Mouse (Mus musculus) layer of hippocampus, postnatal 10 days (tissue): ENCODE results near the gene Rilpl1. TPM values are rescaled to one million over a fixed set of nuclear protein-coding genes. Genes with fewer than 3 reads are reported as not detected.
"Not testable (repeated sequence)": the region's sequence is repeated elsewhere in the genome, so short reads cannot be mapped to it uniquely, and the experiment has no call there.

Experiments
- DNase-seq, 2 experiments: peaks; one replicate each; pipeline ENCODE4 v3.0.0; 2021; ENCODE audit warnings: low spot score in 2 of 2
- long read RNA-seq: library from polyadenylated mRNA; stranded (forward); transcript quantifications from one replicate; pipeline ENCODE4 v2.0.0, GENCODE M21; 2023
- total RNA-seq, 2 experiments: library from RNA; stranded (reverse); gene quantifications; 2 replicates each; pipeline ENCODE4 v1.2.3; 2021

Gene Rilpl1
- 10 to 100 TPM; 28.9 to 31.0 TPM for total RNA-seq
- long read RNA-seq, transcript Rilpl1-201 (7 exons, 2,249 nt) = major isoform, 26 of 30 reads
- long read RNA-seq, partial matches to known transcripts = 1 of 30 reads
- long read RNA-seq, other reads (novel, unspliced or antisense) = 3 of 30 reads

- DNase-seq = peak; percentile 76 to 88
Measured at GRCm38 (mm10) chr5:124530655-124531582, at the start of gene Rilpl1. Rilpl1 (minus strand) TSS chr5:124531391.

GRCm38 (mm10) chr5:124578633-124579317, 47.6 kb upstream of the Rilpl1 start, which contains the start of the genes Eif2b1 and Gtf2h3:
Eif2b1 (minus strand) TSS chr5:124579131.
Gtf2h3 (plus strand) TSS chr5:124579140.
- peak; percentile 94 to 95 for DNase-seq

GRCm38 (mm10) chr5:124575467-124575866, 44.3 kb upstream of the Rilpl1 start:
- no peak for DNase-seq

GRCm38 (mm10) chr5:124571068-124571467, 39.9 kb upstream of the Rilpl1 start:
- DNase-seq = peak; percentile 13 to 45

GRCm38 (mm10) chr5:124555145-124555544, 24.0 kb upstream of the Rilpl1 start:
- DNase-seq = no peak

GRCm38 (mm10) chr5:124553607-124554006, 22.4 kb upstream of the Rilpl1 start:
- no peak for DNase-seq

- DNase-seq = peak; percentile 91 to 93
Measured at GRCm38 (mm10) chr5:124552558-124553307, 21.5 kb upstream of the Rilpl1 start, which contains the start of gene Ddx55. Ddx55 (plus strand) TSS chr5:124552864.

- DNase-seq = no peak
Measured at GRCm38 (mm10) chr5:124552094-124552472, 20.9 kb upstream of the Rilpl1 start.

- not testable (repeated sequence) for DNase-seq
Measured at GRCm38 (mm10) chr5:124551349-124552093, 20.3 kb upstream of the Rilpl1 start.

GRCm38 (mm10) chr5:124550737-124551136, 19.5 kb upstream of the Rilpl1 start:
- not testable (repeated sequence) for DNase-seq

GRCm38 (mm10) chr5:124541602-124541973, 10.4 kb upstream of the Rilpl1 start:
- no peak for DNase-seq

- DNase-seq = peak; percentile 56 to 75
Measured at GRCm38 (mm10) chr5:124540905-124541601, 9.9 kb upstream of the Rilpl1 start.

- DNase-seq = peak; percentile 93 to 95
Measured at GRCm38 (mm10) chr5:124540383-124540786, 9.2 kb upstream of the Rilpl1 start, which contains the start of gene Tmed2. Tmed2 (plus strand) TSS chr5:124540695.

GRCm38 (mm10) chr5:124539905-124540304, 8.7 kb upstream of the Rilpl1 start:
- no peak for DNase-seq

- peak; percentile 51 to 71 for DNase-seq
Measured at GRCm38 (mm10) chr5:124538813-124539792, 7.9 kb upstream of the Rilpl1 start.

- peak in 1 of 2 experiments; percentile 36 for DNase-seq
Measured at GRCm38 (mm10) chr5:124536776-124537175, 5.6 kb upstream of the Rilpl1 start.

GRCm38 (mm10) chr5:124535016-124535415, 3.8 kb upstream of the Rilpl1 start:
- DNase-seq = no peak

- DNase-seq = no peak
Measured at GRCm38 (mm10) chr5:124532451-124532850, 1.3 kb upstream of the Rilpl1 start.
